Mouse (Mus musculus) cortical plate, adult 2 months (tissue): ENCODE data around the gene Ccdc58.

Experiments
- CTCF ChIP-seq: fragments of 200-500 bp; IDR thresholded peaks from 2 replicates; pipeline ENCODE4 v1.5.1; 2011; ENCODE audit warnings: mild to moderate bottlenecking, control low read depth, low read length; ENCODE audit not compliant: insufficient read depth; ENCODE audit errors: extremely low read depth
- POLR2A ChIP-seq: fragments of 200-500 bp; IDR thresholded peaks from 2 replicates; pipeline ENCODE4 v1.6.1; 2011; ENCODE audit warnings: mild to moderate bottlenecking, low read length, control low read depth; ENCODE audit not compliant: insufficient read depth; ENCODE audit errors: extremely low read depth

DNA sequence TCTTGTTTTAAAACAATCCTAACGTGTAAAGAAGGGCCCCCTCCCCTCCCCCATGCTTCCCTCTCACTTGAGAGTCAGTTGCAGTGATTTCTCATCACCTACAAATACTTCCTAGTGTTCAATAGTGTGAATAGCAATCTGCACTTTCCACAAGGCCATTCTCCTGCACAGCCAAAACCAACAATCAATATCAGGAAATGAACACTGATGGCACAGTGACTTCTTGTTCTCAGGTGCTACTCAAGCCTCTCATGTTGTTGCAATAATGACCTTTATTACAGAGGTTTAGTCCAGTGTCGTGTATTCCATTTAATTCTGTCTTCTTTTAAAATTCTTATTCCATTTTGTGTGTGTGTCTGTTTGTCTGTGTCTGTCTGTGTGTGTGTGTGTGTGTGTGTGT is 66.7 kb downstream of the Ccdc58 start:
- TF ChIP-seq CTCF (no peak), POLR2A (no peak)
